Mouse (Mus musculus): ENCODE results near the gene Cd44.
A peak's percentile ranks its signal among the peaks of the same experiment; 100 is the strongest.

Cd44 gene

GRCm38 (mm10) chr2:102815289-102815809 is 86.1 kb downstream of the Cd44 start:
- DNase-seq (ENCODE audit: low spot score), result peak; percentile 2

- no peak for DNase-seq (ENCODE audit: low spot score)
Measured at GRCm38 (mm10) chr2:102812756-102813155, 88.7 kb downstream of the Cd44 start.

- no peak for DNase-seq (ENCODE audit: low spot score)
Measured at GRCm38 (mm10) chr2:102809436-102809835, 92.0 kb downstream of the Cd44 start.

- no peak for DNase-seq (ENCODE audit: low spot score)
Measured at GRCm38 (mm10) chr2:102807633-102808032, 93.8 kb downstream of the Cd44 start.

- no peak for DNase-seq (ENCODE audit: low spot score)
Measured at GRCm38 (mm10) chr2:102805761-102806496, 95.5 kb downstream of the Cd44 start.

- no peak for DNase-seq (ENCODE audit: low spot score)
Measured at GRCm38 (mm10) chr2:102805283-102805682, 96.2 kb downstream of the Cd44 start.

- no peak for DNase-seq (ENCODE audit: low spot score)
Measured at GRCm38 (mm10) chr2:102804109-102804508, 97.4 kb downstream of the Cd44 start.

- no peak for DNase-seq (ENCODE audit: low spot score)
Measured at GRCm38 (mm10) chr2:102801899-102802298, 99.6 kb downstream of the Cd44 start.

- DNase-seq (ENCODE audit: low spot score), result no peak
Measured at GRCm38 (mm10) chr2:102798149-102798548, 103.3 kb downstream of the Cd44 start.

- DNase-seq (ENCODE audit: low spot score), result peak; percentile 29
Measured at GRCm38 (mm10) chr2:102795034-102795433, 106.4 kb downstream of the Cd44 start.

- DNase-seq (ENCODE audit: low spot score), result no peak
Measured at GRCm38 (mm10) chr2:102792804-102793203, 108.7 kb downstream of the Cd44 start.

GRCm38 (mm10) chr2:102791641-102792040 is 109.8 kb downstream of the Cd44 start:
- no peak for DNase-seq (ENCODE audit: low spot score)

- no peak for DNase-seq (ENCODE audit: low spot score)
Measured at GRCm38 (mm10) chr2:102785696-102786095, 115.8 kb downstream of the Cd44 start.

- no peak for DNase-seq (ENCODE audit: low spot score)
Measured at GRCm38 (mm10) chr2:102782751-102783150, 118.7 kb downstream of the Cd44 start.

GRCm38 (mm10) chr2:102778208-102778607 is 123.3 kb downstream of the Cd44 start:
- DNase-seq (ENCODE audit: low spot score), result no peak

GRCm38 (mm10) chr2:102775561-102775960 is 125.9 kb downstream of the Cd44 start:
- no peak for DNase-seq (ENCODE audit: low spot score)

- DNase-seq (ENCODE audit: low spot score), result no peak
Measured at GRCm38 (mm10) chr2:102774700-102775099, 126.8 kb downstream of the Cd44 start.

GRCm38 (mm10) chr2:102772276-102772675 is 129.2 kb downstream of the Cd44 start:
- DNase-seq (ENCODE audit: low spot score), result no peak

GRCm38 (mm10) chr2:102771304-102771703 is 130.2 kb downstream of the Cd44 start:
- DNase-seq (ENCODE audit: low spot score), result no peak

- DNase-seq (ENCODE audit: low spot score), result no peak
Measured at GRCm38 (mm10) chr2:102768267-102768666, 133.2 kb downstream of the Cd44 start.

GRCm38 (mm10) chr2:102764602-102765374 is 136.7 kb downstream of the Cd44 start:
- no peak for DNase-seq (ENCODE audit: low spot score)

GRCm38 (mm10) chr2:102763991-102764390 is 137.5 kb downstream of the Cd44 start:
- no peak for DNase-seq (ENCODE audit: low spot score)

- DNase-seq (ENCODE audit: low spot score), result no peak
Measured at GRCm38 (mm10) chr2:102763176-102763575, 138.3 kb downstream of the Cd44 start.
